Mouse (Mus musculus) adrenal gland (tissue): ENCODE measurements at regions not wholly inside any gene's neighbourhood (a gene's known extent, or its start where the extent isn't known, plus 50 kb on each side); places are given as distances from the start of the nearest gene placed in this dataset.

Source experiments
- intact Hi-C: fragments of 180-260 bp; cut with DNase I; formaldehyde crosslinking; loops from one replicate; pipeline ENCODE4 v1.15.1; 2025

DNA sequence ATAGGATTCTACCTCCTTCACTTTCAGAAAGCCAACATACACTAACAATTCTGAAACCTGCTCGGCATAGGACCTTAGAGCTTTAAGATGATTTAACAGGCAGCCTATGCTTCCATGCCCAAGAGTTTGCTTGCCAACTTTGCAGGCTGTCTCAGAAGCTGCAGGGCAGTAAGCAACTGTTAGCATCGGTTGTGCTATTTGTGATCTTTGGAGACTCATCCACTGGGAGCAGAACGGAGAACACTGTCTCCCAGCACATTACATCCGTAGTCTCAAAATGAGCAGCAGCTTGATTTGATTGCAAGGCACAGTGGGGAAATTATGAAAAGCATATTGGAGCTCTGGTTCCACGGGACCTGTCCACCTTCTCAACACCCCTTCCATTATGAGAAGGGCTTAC, 108.5 kb upstream of the Pter start:
- intact Hi-C loops: no loop called here

DNA sequence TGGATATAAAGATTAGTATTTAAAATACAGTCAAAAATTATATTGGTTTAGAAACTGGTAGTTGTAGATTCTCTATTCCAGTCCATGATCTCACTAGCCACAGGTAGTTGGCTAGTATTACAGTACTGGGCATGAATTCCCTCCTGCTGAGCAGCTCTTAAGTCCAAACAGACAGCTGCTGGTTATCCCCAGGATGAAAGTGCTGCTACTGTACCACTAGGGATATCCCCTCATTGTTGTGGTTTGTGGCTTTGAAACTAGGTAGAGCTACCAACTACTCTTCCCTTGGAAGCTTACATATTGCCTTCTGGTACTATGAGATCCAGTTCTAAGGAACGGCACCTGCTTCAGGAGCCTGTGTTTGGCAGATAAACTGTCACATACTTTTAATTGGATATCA, 97.9 kb upstream of the Pter start:
- intact Hi-C loops: no loop called here

DNA sequence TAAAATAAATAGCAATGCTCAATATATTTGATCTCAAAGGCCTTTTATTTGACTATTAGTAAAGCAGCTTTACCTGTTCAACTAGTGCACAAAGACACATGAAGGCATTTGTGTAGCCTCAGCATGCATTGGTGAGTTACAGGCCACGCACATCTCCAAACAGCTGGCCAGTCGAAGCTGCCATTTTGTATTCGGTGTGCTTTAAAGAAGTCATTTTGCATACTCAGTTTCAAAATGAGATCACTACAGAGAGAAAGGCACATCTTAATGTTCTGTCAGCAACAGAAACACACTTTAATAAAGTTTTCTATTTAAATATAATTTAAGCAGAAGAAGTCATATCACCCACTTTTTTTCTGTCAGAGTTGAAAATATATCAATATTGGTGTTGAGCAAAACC, 90.3 kb upstream of the Pter start:
- intact Hi-C loops: no loop called here

DNA sequence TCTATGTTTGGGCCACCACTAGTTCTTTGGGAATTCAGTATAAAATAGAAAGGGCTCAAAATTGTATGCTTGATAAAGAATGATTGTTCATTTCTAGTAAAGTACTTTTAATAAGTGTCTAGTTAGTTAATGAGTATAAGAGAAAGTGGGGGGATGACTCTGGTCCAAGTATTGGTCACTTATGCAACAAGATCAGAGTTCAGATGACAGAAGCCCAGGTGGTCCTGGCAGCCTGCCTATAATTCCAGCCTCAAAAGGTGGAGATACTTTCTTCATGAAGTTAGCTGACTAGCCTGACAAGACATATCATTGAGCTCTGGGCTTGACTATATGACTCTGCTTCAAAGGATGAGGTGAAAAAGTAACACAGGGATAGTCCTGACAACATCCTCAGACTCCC, 57.3 kb upstream of the Pter start:
- intact Hi-C loops: no loop called here

DNA sequence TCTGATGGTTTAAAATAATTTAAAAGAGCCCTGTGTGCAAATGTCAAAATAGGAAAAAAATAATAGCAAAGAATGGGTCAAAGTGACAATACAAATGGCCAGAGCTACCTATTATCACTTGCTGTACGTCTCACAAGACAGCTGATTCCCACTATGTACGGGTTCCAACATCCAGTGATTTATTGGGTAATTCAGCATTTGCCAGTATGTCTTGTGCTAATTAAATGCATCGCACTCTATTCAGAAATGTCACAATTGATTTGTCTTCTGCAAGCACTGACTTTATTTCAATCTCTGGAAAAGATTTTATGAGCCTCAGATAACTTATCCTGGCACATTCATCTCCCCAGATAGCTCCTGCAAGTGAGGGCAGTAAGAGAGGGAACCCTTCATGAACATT, 55.1 kb upstream of the Pter start:
- intact Hi-C loops: no loop called here
